Mouse (Mus musculus) embryonic facial prominence, embryonic 14.5 days (tissue): ENCODE measurements around the gene Zbtb4. TPM values are rescaled to one million over a fixed set of nuclear protein-coding genes. Genes with fewer than 3 reads are reported as not detected.
"Not testable (repeated sequence)": the region's sequence is repeated elsewhere in the genome, so short reads cannot be mapped to it uniquely, and the experiment has no call there.

Experiments
- ATAC-seq: fragments of 200-750 bp; cut with Nextera tagmentation; 2 replicates; pipeline ENCODE4 v1.8.0; 2017; ENCODE audit warnings: low read depth, moderate number of reproducible peaks, moderate TSS enrichment
- DNase-seq: peaks from one replicate; pipeline ENCODE4 v3.0.0-alpha.2; 2015; ENCODE audit warnings: low spot score
- H3K27ac ChIP-seq: fragments of 300-500 bp; sonication (generic); replicated peaks from 2 replicates; pipeline ENCODE4 v1.5.1; 2014; ENCODE audit warnings: low read depth, mild to moderate bottlenecking, low read length, moderate library complexity
- H3K27me3 ChIP-seq: fragments of 300-500 bp; sonication (generic); replicated peaks from 2 replicates; pipeline ENCODE4 v1.6.1; 2014; ENCODE audit warnings: low read length; ENCODE audit not compliant: control insufficient read depth, insufficient read depth
- H3K36me3 ChIP-seq: fragments of 300-500 bp; sonication (generic); 2 replicates; pipeline ENCODE4 v1.6.1; 2014; ENCODE audit warnings: low read length, mixed read lengths; ENCODE audit not compliant: control insufficient read depth, insufficient read depth
- H3K4me1 ChIP-seq: fragments of 300-500 bp; sonication (generic); 2 replicates; pipeline ENCODE4 v1.6.1; 2014; ENCODE audit warnings: antibody characterized with exemption, low read length; ENCODE audit not compliant: control insufficient read depth, insufficient read depth
- H3K4me2 ChIP-seq: fragments of 300-500 bp; sonication (generic); 2 replicates; pipeline ENCODE4 v1.6.1; 2014; ENCODE audit warnings: low read depth, mild to moderate bottlenecking, low read length, moderate library complexity, mixed read lengths
- H3K4me3 ChIP-seq: fragments of 300-500 bp; sonication (generic); 2 replicates; pipeline ENCODE4 v1.5.1; 2014; ENCODE audit warnings: low read depth, mild to moderate bottlenecking, low read length
- H3K9ac ChIP-seq: fragments of 300-500 bp; sonication (generic); 2 replicates; pipeline ENCODE4 v1.6.1; 2014; ENCODE audit warnings: low read depth, mild to moderate bottlenecking, low read length, moderate library complexity, mixed read lengths
- H3K9me3 ChIP-seq: fragments of 300-500 bp; sonication (generic); 2 replicates; pipeline ENCODE4 v1.6.1; 2016; ENCODE audit warnings: low read length; ENCODE audit not compliant: control insufficient read depth
- WGBS: fragments of 180-500 bp; shearing (Covaris S2); extraction: QIAGEN DNeasy Blood & Tissue Kit; methylation state at CpG from one replicate; pipeline ENCODE4 v1.1.7; 2014; 5-methylcytosine and 5-hydroxymethylcytosine counted together
- polyA plus RNA-seq: library from polyadenylated mRNA; unstranded; fragments of >200 nt; fragmentation: Nextera tagmentation; extraction: Ambion mirVana; gene quantifications from 2 replicates; pipeline ENCODE4 v1.2.1, GENCODE M21; 2014

The Zbtb4 gene
- polyA plus RNA-seq, 1 experiment from 2014 or later = 3.9 TPM

DNA sequence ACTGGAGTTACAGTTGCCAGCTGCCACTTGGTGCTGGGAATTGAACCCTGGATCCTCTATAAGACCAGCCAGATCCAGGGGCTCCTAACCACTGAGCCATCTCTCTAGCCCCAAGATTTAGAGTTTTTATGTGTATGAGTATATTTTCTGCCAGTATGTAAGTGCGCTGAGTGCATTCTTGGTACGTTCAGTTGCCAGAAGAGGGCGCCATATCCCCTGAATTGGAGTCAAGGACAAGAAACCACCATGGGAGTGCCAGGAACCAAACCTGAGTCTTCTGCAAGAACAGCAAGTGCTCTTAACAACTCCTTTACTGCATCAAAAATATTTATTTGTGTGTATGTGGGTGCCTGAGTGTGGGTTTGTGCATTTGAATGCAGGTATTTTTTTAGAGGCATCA is 36.6 kb upstream of the Zbtb4 start:
- Histone ChIP-seq H3K27me3 (no peaks in the 10 kb centered on the region), H3K27ac (no peak overlapping the region), H3K9me3 (no peaks in the 10 kb centered on the region), H3K9ac (no peak overlapping the region), H3K4me1 (no peaks in the 10 kb centered on the region), H3K36me3 (peaks cover 8% of the 10 kb centered on the region), H3K4me3 (no peak overlapping the region), H3K4me2 (no peak overlapping the region)
- 13% methylated on average over 3 of the region's 3 CpGs for WGBS
- ATAC-seq (no peak), DNase-seq (peak; percentile 46)

- not testable (repeated sequence) for H3K4me1 ChIP-seq, H3K9me3 ChIP-seq, H3K27me3 ChIP-seq, ATAC-seq, H3K4me2 ChIP-seq, H3K9ac ChIP-seq, DNase-seq, H3K27ac ChIP-seq, H3K4me3 ChIP-seq
- H3K36me3 ChIP-seq = peaks cover 31% of the 10 kb centered on the region
- 88% methylated on average over 2 of the region's 3 CpGs for WGBS
Measured at GRCm38 (mm10) chr11:69731408-69731807, 34.3 kb upstream of the Zbtb4 start.

GRCm38 (mm10) chr11:69751635-69752034 is 14.1 kb upstream of the Zbtb4 start:
- H3K4me1 ChIP-seq = peaks cover 14% of the 10 kb centered on the region
- WGBS = 81% methylated on average over 3 of the region's 3 CpGs

GRCm38 (mm10) chr11:69752686-69753085 is 13.0 kb upstream of the Zbtb4 start:
- no peak overlapping the region for H3K4me2 ChIP-seq
- H3K9ac ChIP-seq = no peak overlapping the region
- no peaks in the 10 kb centered on the region for H3K27me3 ChIP-seq
- no peaks in the 10 kb centered on the region for H3K9me3 ChIP-seq
- no peak overlapping the region for H3K4me3 ChIP-seq
- DNase-seq (no peak), ATAC-seq (no peak)
- H3K27ac ChIP-seq = no peak overlapping the region
- H3K36me3 ChIP-seq = peaks cover 8% of the 10 kb centered on the region
- peaks cover 23% of the 10 kb centered on the region for H3K4me1 ChIP-seq

More at GRCm38 (mm10) chr11:69751635-69752034, 14.1 kb upstream of the Zbtb4 start:
- no peak for ATAC-seq
- no peak overlapping the region for H3K4me3 ChIP-seq
- no peaks in the 10 kb centered on the region for H3K9me3 ChIP-seq
- H3K4me2 ChIP-seq = no peak overlapping the region
- H3K27me3 ChIP-seq = no peaks in the 10 kb centered on the region
- no peak overlapping the region for H3K9ac ChIP-seq
- no peak overlapping the region for H3K27ac ChIP-seq
- no peak for DNase-seq
- peaks cover 18% of the 10 kb centered on the region for H3K36me3 ChIP-seq

DNA sequence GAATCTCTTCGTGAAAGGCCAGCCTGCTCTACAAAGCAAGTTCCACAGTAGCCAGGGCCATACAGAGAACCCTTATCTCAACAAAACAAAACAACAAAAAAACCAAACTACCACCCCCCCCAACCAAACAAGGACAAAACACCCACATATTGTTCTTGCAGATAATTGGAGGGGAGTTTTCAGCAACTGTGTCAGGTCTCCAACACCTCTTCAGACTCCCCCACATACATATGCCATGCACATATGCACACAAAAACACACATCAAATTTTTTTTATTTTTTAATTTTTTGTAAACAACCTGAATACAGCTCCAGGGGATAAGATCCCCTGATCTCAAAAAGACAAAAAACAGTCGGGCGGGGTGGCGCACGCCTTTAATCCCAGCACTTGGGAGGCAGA is 11.5 kb upstream of the Zbtb4 start:
- Histone ChIP-seq H3K27ac (no peak overlapping the region), H3K4me3 (no peak overlapping the region), H3K4me1 (peaks cover 23% of the 10 kb centered on the region), H3K4me2 (0 out of 2 replicates have a peak overlapping the region, but pooled peaks have one; percentile 46), H3K27me3 (no peaks in the 10 kb centered on the region), H3K9ac (no peak overlapping the region), H3K36me3 (no peaks in the 10 kb centered on the region), H3K9me3 (no peaks in the 10 kb centered on the region)
- ATAC-seq (no peak), DNase-seq (no peak)
- WGBS = 88% methylated on average over 5 of the region's 5 CpGs

DNA sequence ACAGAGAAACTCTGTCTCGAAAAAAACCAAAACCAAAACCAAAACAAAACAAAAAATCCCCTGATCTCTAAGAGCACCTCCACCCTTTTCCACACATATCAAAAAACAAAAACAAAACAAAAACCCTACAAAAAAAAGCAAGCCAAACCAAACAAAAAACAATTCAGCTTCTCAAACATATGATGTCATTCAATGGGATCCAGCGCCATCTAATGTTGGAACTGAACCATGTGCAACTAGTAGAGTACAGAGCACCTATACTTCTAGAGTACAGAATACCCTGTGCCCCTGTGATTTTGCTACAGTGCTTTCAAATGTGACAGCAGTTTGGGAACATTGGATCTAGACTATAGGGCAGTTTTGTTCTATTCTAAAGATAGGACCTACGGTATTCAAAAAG is 11.0 kb upstream of the Zbtb4 start:
- H3K27ac ChIP-seq = no peak overlapping the region
- H3K4me3 ChIP-seq = no peak overlapping the region
- peaks cover 25% of the 10 kb centered on the region for H3K4me1 ChIP-seq
- WGBS = 54% methylated on average over 3 of the region's 3 CpGs
- H3K4me2 ChIP-seq = peak overlapping the region; percentile 46; the same call in 1 of the 2 replicates
- no peaks in the 10 kb centered on the region for H3K9me3 ChIP-seq
- DNase-seq = peak; percentile 86
- no peaks in the 10 kb centered on the region for H3K27me3 ChIP-seq
- ATAC-seq = no peak
- no peak overlapping the region for H3K9ac ChIP-seq
- no peaks in the 10 kb centered on the region for H3K36me3 ChIP-seq

- Histone ChIP-seq H3K4me2 (peak overlapping the region; percentile 74), H3K36me3 (no peaks in the 10 kb centered on the region), H3K9ac (peak overlapping the region; percentile 76), H3K4me1 (peaks cover 34% of the 10 kb centered on the region), H3K27me3 (no peaks in the 10 kb centered on the region), H3K4me3 (peak overlapping the region; percentile 50), H3K27ac (peak overlapping the region; percentile 99; the same call in 1 of the 2 replicates), H3K9me3 (no peaks in the 10 kb centered on the region)
- no peak for DNase-seq
- WGBS = 36% methylated on average over 9 of the region's 9 CpGs
- ATAC-seq = no peak
Measured at GRCm38 (mm10) chr11:69757303-69758089, 8.2 kb upstream of the Zbtb4 start.

DNA sequence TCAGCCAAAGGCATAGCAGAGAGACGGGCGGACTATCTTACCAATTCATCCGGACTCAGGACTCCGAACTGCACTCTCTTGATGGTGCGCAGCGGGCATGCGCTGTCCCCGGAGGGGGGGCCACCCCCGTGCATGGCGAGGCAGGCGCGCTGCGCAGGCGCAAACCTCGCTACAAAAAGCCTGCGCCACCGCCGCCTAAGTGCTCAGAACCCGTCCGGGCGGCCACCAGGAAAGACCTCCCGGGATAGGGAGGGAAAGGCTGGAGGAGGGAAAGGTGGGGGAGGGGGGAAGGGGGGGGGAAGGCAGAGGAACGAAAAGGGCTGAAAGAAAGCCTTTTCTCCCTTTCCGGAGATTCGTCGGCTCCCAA is 7.6 kb upstream of the Zbtb4 start:
- ATAC-seq = peak; percentile 84
- Histone ChIP-seq H3K9me3 (no peaks in the 10 kb centered on the region), H3K4me3 (peak overlapping the region; percentile 50)

DNA sequence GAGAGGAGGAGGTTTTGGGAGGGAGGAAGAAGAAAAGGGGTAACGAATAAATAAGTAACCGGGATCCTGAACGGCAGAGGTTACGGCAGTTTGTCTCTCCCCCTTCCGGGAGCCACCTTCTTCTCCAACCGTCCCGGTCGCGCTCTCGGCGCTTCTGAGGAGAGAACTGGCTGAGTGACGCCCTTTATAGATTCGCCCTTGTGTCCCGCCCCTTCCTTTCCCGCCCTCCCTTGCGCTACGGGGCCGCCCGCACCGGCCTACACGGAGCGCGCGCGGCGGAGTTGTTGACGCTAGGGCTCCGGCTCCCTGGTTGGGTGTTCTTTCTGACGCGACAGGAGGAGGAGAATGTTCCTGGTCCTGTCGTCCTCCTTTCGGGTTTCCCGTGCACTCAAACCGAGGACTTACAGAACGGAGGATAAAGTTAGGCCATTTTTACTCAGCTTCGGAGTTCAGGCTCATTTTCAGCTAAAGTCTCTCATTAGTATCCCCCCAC is 7.2 kb upstream of the Zbtb4 start, which contains the start of gene Polr2a:
Gene Polr2a (minus strand): TSS at position 160 of the 493 bp plus-strand sequence.
- Histone ChIP-seq H3K4me1 (peaks cover 34% of the 10 kb centered on the region), H3K36me3 (no peaks in the 10 kb centered on the region), H3K27ac (peak within 1 kb of the TSS; percentile 99), H3K4me2 (peak within 1 kb of the TSS; percentile 74), H3K9me3 (no peaks in the 10 kb centered on the region), H3K4me3 (peak within 1 kb of the TSS; percentile 50), H3K9ac (peak within 1 kb of the TSS; percentile 76), H3K27me3 (no peaks in the 10 kb centered on the region)
- peak; percentile 95 for ATAC-seq
- DNase-seq = peak; percentile 98
- WGBS = under 1% methylated on average over 22 of the region's 36 CpGs

More for the DNA sequence above, 7.6 kb upstream of the Zbtb4 start:
- no peaks in the 10 kb centered on the region for H3K36me3 ChIP-seq
- DNase-seq = peak; percentile 97
- peak overlapping the region; percentile 74 for H3K4me2 ChIP-seq
- peaks cover 34% of the 10 kb centered on the region for H3K4me1 ChIP-seq
- H3K27me3 ChIP-seq = no peaks in the 10 kb centered on the region
- under 1% methylated on average over 26 of the region's 26 CpGs for WGBS
- peak overlapping the region; percentile 76 for H3K9ac ChIP-seq
- peak overlapping the region; percentile 99 for H3K27ac ChIP-seq
